Mouse (Mus musculus) G1E (cell line): ENCODE measurements at regions not wholly inside any gene's neighbourhood (a gene's known extent, or its start where the extent isn't known, plus 50 kb on each side); places are given as distances from the start of the nearest gene placed in this dataset.

Experiments
- CTCF ChIP-seq: IDR thresholded peaks from 2 replicates; pipeline ENCODE4 v1.5.1; 2012; ENCODE audit warnings: low read depth, low read length, inconsistent platforms, mixed read lengths
- GATA1 ChIP-seq: IDR thresholded peaks from 2 replicates; pipeline ENCODE4 v1.6.1; 2012; ENCODE audit warnings: borderline replicate concordance, low read length, inconsistent platforms, mixed read lengths
- GATA2 ChIP-seq: IDR thresholded peaks from 2 replicates; pipeline ENCODE4 v1.6.1; 2012; ENCODE audit warnings: low read depth, low read length, inconsistent platforms, borderline replicate concordance
- TAL1 ChIP-seq: conservative IDR thresholded peaks from 2 replicates; pipeline ENCODE4 v1.6.1; 2012; ENCODE audit warnings: low read depth, low read length, inconsistent platforms, mixed read lengths

GRCm38 (mm10) chr6:112219641-112220040 is 53.9 kb upstream of the Lmcd1 start:
- TF ChIP-seq CTCF (no peak), GATA1 (no peak), GATA2 (no peak), TAL1 (no peak)
